Mouse (Mus musculus) heart, postnatal 0 days (tissue): ENCODE measurements around the gene Tifab. TPM values are rescaled to one million over a fixed set of nuclear protein-coding genes. Genes with fewer than 3 reads are reported as not detected.

Experiments used
- ATAC-seq: fragments of 200-750 bp; cut with Nextera tagmentation; 2 replicates; pipeline ENCODE4 v1.8.0; 2017; ENCODE audit warnings: low read depth, moderate number of reproducible peaks, moderate library complexity; ENCODE audit not compliant: insufficient read depth
- DNase-seq: peaks from one replicate; pipeline ENCODE4 v3.0.0-alpha.2; 2016; ENCODE audit warnings: low spot score
- H3K27ac ChIP-seq: fragments of 300-500 bp; sonication (generic); 2 replicates; pipeline ENCODE4 v1.5.1; 2014; ENCODE audit warnings: low read depth, mild to moderate bottlenecking
- H3K27me3 ChIP-seq: fragments of 300-500 bp; sonication (generic); 2 replicates; pipeline ENCODE4 v1.6.1; 2014; ENCODE audit warnings: low read length, mixed read lengths; ENCODE audit not compliant: control insufficient read depth, insufficient read depth
- H3K36me3 ChIP-seq: fragments of 300-500 bp; sonication (generic); replicated peaks from 2 replicates; pipeline ENCODE4 v1.6.1; 2014; ENCODE audit warnings: low read length, mixed read lengths; ENCODE audit not compliant: control insufficient read depth, insufficient read depth
- H3K4me1 ChIP-seq: fragments of 300-500 bp; sonication (generic); 2 replicates; pipeline ENCODE4 v1.6.1; 2014; ENCODE audit warnings: antibody characterized with exemption; ENCODE audit not compliant: control insufficient read depth, insufficient read depth
- H3K4me2 ChIP-seq: fragments of 300-500 bp; sonication (generic); 2 replicates; pipeline ENCODE4 v1.6.1; 2014; ENCODE audit warnings: low read depth, mild to moderate bottlenecking, low read length, moderate library complexity
- H3K4me3 ChIP-seq: fragments of 300-500 bp; sonication (generic); 2 replicates; pipeline ENCODE4 v1.5.1; 2014; ENCODE audit warnings: low read depth, low read length
- H3K9ac ChIP-seq: fragments of 300-500 bp; sonication (generic); replicated peaks from 2 replicates; pipeline ENCODE4 v1.6.1; 2014; ENCODE audit warnings: low read depth, low read length, mixed read lengths
- H3K9me3 ChIP-seq: fragments of 300-500 bp; sonication (generic); replicated peaks from 2 replicates; pipeline ENCODE4 v1.6.1; 2016; ENCODE audit warnings: low read length; ENCODE audit not compliant: control insufficient read depth
- CTCF ChIP-seq: IDR thresholded peaks from 2 replicates; pipeline ENCODE4 v1.5.1; 2016; ENCODE audit warnings: antibody characterized with exemption, control low read depth, low read depth
- EP300 ChIP-seq: IDR thresholded peaks from 2 replicates; pipeline ENCODE4 v1.6.1; 2016; ENCODE audit warnings: antibody characterized with exemption, low read depth
- WGBS: fragments of 180-500 bp; shearing (Covaris S2); extraction: QIAGEN DNeasy Blood & Tissue Kit; methylation state at CpG from one replicate; pipeline ENCODE4 v1.1.7; 2014; 5-methylcytosine and 5-hydroxymethylcytosine counted together
- polyA plus RNA-seq: library from polyadenylated mRNA; unstranded; fragments of >200 nt; fragmentation: Nextera tagmentation; extraction: Ambion mirVana; gene quantifications from 2 replicates; pipeline ENCODE4 v1.2.1, GENCODE M21; 2015
- total RNA-seq: library from RNA; depleted of rRNA; stranded (reverse); fragments of >200 nt; gene quantifications from 2 replicates; pipeline ENCODE4 v1.2.3, GENCODE M21; 2014; ENCODE audit warnings: low replicate concordance

Tifab gene
- total and polyA plus RNA-seq, 2 experiments from 2014 or later: 0.71 TPM; not detected in 1

DNA sequence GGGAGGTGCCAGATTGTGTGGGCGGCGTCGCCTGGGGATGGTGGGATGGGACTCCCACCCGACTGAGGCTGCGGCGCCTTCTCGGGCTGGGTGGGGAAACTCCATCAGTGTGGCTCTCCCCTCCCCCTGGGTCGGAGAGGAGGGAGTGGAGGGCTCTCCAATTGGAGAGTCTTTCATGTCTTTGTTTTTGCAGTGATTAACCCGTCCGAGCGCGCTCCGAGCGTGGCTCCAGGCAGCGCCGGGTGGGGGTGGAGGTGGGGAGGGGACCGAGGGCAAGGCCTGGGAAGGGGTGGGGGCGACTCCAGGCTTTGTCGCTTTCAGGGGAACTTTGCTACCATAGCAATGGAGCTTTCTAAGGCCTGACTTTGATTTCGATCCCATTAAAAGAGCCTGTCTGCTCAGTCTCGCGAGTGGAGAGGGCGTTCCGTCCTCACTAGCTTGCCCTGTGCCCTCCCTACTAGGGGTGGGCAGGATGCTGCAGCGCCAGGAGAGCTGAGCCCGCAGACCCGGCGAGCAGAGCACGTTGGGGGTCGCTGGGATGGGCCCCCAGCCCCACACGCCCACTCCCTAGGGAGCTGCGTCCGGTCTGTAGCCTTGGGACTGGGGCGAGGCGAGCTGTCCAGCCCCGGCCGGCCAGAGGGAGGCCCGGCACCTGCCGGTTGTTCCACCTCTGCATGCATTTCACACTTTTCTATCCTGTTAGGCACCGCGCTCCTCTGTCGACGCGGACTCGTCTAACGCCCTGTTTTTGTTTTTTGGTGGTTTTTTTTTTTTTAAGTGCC lies 42.6 kb upstream of the Tifab start:
- H3K36me3 ChIP-seq: no peaks in the 10 kb centered on the region
- H3K9me3 ChIP-seq: no peaks in the 10 kb centered on the region
- TF ChIP-seq EP300 (no peak), CTCF (no peak)
- DNase-seq (no peak), ATAC-seq (no peak; the same call in 1 of the 2 replicates)
- no peak overlapping the region for H3K9ac ChIP-seq
- peaks cover 85% of the 10 kb centered on the region for H3K27me3 ChIP-seq
- no peak overlapping the region for H3K27ac ChIP-seq
- peak overlapping the region; percentile 50 for H3K4me2 ChIP-seq
- 0 out of 2 replicates have a peak, but pooled peaks cover 3% of the 10 kb centered on the region for H3K4me1 ChIP-seq
- H3K4me3 ChIP-seq: peak overlapping the region; percentile 28
- 1% methylated on average over 44 of the region's 46 CpGs for WGBS

- ATAC-seq: no peak
- H3K27ac ChIP-seq: no peak overlapping the region
- H3K4me1 ChIP-seq: 0 out of 2 replicates have a peak, but pooled peaks cover 3% of the 10 kb centered on the region
- peaks cover 76% of the 10 kb centered on the region for H3K27me3 ChIP-seq
- H3K9ac ChIP-seq: no peak overlapping the region
- DNase-seq: no peak
- H3K36me3 ChIP-seq: no peaks in the 10 kb centered on the region
- 58% methylated on average over 9 of the region's 9 CpGs for WGBS
- H3K9me3 ChIP-seq: no peaks in the 10 kb centered on the region
- no peak overlapping the region for H3K4me2 ChIP-seq
- TF ChIP-seq CTCF (no peak), EP300 (no peak)
- H3K4me3 ChIP-seq: no peak overlapping the region
Measured at GRCm38 (mm10) chr13:56219254-56219653, 40.6 kb upstream of the Tifab start.

GRCm38 (mm10) chr13:56216090-56216489 lies 37.4 kb upstream of the Tifab start:
- no peak for TF ChIP-seq CTCF
- TF ChIP-seq EP300: no peak
- no peak for ATAC-seq
- H3K4me1 ChIP-seq: no peaks in the 10 kb centered on the region
- H3K9me3 ChIP-seq: peaks cover 2% of the 10 kb centered on the region; the same call in 1 of the 2 replicates
- peaks cover 50% of the 10 kb centered on the region for H3K27me3 ChIP-seq
- no peak overlapping the region for H3K27ac ChIP-seq
- DNase-seq: no peak
- WGBS: 19% methylated on average over 4 of the region's 4 CpGs
- H3K4me3 ChIP-seq: no peak overlapping the region
- H3K9ac ChIP-seq: no peak overlapping the region
- no peak overlapping the region for H3K4me2 ChIP-seq
- H3K36me3 ChIP-seq: no peaks in the 10 kb centered on the region

DNA sequence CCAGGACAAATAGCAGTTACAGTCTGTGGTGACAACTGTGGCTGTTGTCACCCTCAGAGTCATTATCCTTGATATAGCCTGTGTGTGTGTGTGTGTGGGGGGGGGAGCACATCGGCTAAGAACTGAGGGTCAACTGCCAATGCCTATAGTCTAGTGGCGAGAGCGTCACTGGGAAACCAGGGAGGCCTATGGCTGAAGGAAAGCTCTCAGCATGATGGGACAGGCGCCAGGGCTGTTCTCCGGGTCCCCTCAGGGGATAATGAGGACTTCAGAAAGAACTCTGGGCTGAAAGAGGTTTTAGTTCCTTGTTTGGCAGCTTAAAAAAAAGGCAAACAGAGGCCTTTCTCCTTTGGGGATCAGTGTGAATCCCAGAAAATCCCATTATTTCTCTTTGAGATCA lies 35.9 kb upstream of the Tifab start:
- H3K27me3 ChIP-seq: peaks cover 37% of the 10 kb centered on the region
- H3K27ac ChIP-seq: no peak overlapping the region
- peaks cover 8% of the 10 kb centered on the region; the same call in 1 of the 2 replicates for H3K9me3 ChIP-seq
- H3K36me3 ChIP-seq: no peaks in the 10 kb centered on the region
- no peak overlapping the region for H3K4me3 ChIP-seq
- H3K4me1 ChIP-seq: no peaks in the 10 kb centered on the region
- DNase-seq (no peak), ATAC-seq (no peak)
- no peak overlapping the region for H3K9ac ChIP-seq
- 52% methylated on average over 5 of the region's 5 CpGs for WGBS
- TF ChIP-seq CTCF (no peak), EP300 (no peak)
- no peak overlapping the region for H3K4me2 ChIP-seq

DNA sequence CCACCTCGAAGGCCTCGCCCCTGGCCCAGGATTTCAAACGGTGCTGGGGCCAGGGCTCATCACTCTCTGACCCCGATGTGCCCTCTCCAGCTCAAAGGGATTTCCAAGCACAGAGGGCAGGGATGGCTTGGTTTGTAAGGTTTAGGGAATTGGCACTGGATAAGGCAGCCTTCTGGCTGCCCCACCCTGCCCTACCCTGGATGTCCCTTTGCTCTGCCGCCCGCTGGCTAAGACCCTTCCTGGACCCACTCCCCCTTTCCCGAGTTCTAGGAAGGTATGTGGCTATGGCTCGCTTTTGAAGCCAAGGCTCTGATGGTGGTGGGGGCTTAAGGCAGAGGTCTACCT lies 30.4 kb upstream of the Tifab start:
- Histone ChIP-seq H3K4me3 (no peak overlapping the region), H3K9ac (no peak overlapping the region)
- ATAC-seq: no peak

More for the DNA sequence above, 30.4 kb upstream of the Tifab start:
- Histone ChIP-seq H3K4me1 (no peaks in the 10 kb centered on the region), H3K27me3 (peaks cover 27% of the 10 kb centered on the region), H3K27ac (no peak overlapping the region), H3K9me3 (peaks cover 8% of the 10 kb centered on the region; the same call in 1 of the 2 replicates), H3K4me2 (0 out of 2 replicates have a peak overlapping the region, but pooled peaks have one; percentile 15), H3K36me3 (no peaks in the 10 kb centered on the region)
- TF ChIP-seq EP300 (no peak), CTCF (no peak)
- no peak for DNase-seq
- WGBS: 35% methylated on average over 8 of the region's 8 CpGs
